Mouse (Mus musculus) erythroid progenitor cell, adult 5-6 weeks (primary cell): Measurements from ENCODE around the gene Ccdc3. TPM values are rescaled to one million over a fixed set of nuclear protein-coding genes. Genes with fewer than 3 reads are reported as not detected.

ENCODE experiments used
- ATAC-seq: replicated peaks from 2 replicates; pipeline ENCODE4 v1.8.0; 2016; ENCODE audit warnings: moderate number of reproducible peaks, mild to moderate bottlenecking, moderate TSS enrichment, inconsistent platforms; ENCODE audit not compliant: poor library complexity, low FRiP score, severe bottlenecking
- total RNA-seq, 2 experiments: library from RNA; stranded (forward) in 1 of 2; stranded (reverse) in 1 of 2; fragments of 150-400 nt in 1 of 2; fragments of 186-747, 209-891 nt in 1 of 2; gene quantifications; 2 replicates each; pipeline versions ENCODE4 v1.2.3 to v1.2.4; 2015 to 2017; ENCODE audit warnings: low replicate concordance in 2 of 2

Gene Ccdc3
- total RNA-seq, 2 experiments from 2014 or later, result not detected

DNA sequence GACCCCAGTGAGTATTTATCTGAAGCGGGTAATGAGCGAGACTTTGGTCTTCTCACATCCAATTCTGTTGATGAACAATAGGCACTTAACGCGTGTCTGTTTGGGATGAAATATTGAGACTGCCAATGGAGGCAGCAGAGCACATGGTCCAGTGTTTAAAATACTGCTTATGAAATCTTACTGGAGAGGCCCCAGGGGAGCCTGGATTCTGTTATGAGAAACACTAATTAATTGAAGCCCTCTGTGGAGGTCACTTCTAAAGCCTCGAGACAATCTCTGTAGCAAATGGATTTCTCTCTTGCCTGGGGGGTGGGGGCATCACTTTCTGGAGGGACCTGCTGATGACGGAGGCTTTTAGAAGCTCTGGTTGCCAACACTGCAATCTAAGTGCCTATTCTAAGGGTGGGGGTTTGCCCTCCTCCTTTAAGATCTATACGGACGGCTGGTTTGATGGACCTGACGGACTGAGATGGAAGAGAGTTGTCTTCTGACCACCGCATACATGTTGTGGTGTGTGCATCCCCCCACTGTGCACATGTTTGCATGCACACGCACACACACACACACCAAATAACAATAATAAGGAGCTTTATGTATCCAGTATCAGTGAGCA is 22.8 kb downstream of the Ccdc3 start:
- ATAC-seq, result no peak

DNA sequence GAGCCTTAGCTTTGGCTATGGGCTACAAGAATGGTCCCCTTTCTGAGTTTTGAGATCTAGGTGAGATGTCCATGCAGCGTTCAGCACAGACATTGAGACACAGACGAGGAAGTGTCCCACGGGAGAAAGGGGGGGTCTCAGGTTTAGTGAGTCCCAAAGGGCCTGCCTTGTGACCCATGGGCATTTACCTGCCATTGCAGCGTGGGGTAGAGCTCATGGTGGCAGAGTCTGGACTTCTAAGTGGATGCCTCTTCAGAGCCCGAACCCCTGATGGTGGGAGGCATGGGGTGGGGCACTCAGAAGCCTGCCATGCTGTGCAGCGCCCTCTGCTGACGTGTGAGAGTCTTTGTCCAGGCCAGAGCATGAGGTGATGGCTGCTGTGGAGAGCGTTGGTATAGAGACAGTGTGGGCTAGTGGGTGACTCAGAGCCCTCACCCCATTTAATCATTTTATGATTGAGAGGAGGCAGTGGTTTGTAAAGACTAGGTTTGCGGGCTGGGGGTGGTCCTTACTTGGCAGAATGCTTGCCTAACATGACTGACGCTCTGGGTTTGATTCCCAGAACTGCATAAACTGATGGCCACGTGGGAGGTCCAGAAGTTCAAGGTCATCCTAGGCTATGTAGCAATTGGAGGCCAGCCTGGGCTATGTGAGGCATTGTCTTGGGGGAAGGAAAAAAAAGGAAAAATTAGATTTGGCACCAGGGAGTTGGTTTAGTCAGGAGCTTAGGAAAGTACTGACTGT is 23.6 kb downstream of the Ccdc3 start:
- ATAC-seq, result no peak

DNA sequence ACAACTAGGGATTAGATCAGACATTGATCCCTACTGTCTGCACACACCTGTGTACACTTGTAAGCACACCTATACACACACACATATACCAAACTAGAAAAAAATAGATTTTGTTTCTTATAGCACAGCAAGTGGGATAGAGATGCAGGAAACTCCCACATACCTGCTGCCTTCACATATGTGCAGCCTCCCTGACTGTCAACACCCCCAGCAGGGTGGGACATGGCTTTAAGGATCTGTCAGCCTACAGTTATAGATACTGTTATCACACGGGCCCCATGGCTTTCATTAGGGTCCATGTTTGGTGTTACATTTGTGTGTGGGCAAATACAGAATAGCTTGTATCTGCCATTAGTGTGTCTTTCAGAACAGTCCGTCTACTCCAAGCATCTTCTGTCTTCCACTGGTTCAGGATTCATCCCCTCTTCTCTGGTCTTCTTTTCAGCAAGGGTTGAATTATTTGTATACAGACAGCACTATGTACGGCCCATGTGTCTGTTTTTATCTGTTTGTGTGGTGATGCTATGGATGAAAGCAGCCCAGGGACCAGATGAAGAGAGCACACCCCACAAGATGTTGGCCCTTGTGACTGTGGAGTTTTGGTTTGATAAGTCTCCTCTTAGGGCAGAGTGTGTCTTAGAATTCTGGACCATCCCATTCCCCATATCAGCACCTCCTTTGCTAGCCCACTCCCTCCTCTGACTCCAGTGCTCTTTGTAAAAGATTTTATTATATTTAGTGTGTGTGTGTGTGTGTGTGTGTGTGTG is 24.5 kb downstream of the Ccdc3 start:
- ATAC-seq, result no peak

DNA sequence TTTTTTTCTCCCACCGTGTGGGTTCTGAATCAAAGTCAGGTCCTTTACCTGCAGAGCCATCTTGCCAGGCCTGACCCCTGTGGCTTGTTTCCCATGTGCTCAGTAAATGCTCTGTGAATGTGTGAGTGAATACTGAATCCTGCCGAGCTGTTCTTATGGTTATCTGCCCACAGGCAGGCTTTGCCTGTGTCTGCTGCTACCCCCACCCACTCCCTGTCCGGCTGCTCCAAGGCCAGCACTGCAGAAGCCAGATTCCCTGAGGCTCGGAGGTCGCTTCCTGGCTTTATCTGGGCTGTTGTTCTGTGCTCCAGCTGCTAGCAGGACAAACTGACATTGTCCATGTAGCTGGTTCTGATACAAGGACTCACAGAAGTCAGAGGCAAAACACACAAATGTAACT is 25.2 kb downstream of the Ccdc3 start:
- ATAC-seq, result no peak

DNA sequence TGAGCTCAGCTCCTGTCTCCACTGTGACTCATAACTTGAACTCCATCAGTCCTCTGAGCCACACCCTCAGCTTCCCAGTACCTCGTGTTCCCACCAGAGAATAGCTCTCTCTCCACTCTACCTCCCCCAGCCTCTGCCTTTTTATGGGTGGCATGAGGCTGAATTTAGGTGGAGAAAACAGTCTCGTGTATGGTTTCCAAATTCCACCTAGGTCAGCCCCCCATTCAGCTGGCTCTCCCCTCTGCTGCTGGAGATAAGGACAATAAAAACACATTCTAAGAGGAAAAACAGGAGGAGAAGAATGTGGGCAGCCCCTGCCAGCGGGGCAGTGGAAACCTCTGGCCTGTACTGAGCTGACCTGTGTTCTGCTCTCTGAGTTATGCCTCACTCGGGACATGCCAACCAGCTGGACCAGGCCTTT is 28.4 kb downstream of the Ccdc3 start:
- ATAC-seq, result no peak

DNA sequence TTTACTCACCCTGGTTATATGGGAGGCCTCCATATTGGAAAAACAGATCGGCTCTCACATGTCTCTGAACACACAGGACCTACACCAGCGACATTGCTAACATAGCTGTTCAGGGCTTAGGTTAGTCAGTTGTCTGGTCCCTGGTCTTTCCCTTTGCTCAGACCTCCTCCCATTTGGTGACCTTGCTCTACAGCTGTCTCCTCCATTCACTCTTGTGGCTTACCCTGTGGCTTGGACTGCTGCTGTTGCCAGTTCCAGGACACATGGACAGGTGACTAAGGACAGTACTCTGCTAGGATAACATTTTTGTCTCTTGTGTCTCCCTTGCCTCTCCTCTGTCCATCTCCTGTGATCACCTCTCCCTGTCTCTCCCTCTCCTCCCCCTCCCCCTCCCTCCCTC is 29.2 kb downstream of the Ccdc3 start:
- ATAC-seq, result no peak

DNA sequence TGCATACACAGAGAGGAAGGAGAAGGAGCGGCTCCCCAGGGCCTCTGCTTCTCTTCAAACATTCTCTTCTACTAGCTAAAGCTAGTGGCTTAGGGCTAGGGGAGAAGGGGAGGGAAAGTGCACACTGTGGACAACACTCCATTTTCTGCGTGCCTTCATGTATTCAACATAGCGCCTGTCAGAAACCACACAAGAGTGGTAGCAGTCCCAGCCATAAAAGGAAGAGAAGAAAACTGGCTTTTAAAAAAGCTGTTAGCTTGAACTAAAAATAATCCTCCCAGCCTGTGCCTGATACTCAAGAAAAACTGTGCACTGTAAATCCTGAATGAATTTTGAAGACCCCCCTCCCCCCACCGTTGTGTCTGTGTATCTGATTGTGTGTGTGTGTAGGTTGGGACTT is 33.2 kb downstream of the Ccdc3 start:
- no peak for ATAC-seq

DNA sequence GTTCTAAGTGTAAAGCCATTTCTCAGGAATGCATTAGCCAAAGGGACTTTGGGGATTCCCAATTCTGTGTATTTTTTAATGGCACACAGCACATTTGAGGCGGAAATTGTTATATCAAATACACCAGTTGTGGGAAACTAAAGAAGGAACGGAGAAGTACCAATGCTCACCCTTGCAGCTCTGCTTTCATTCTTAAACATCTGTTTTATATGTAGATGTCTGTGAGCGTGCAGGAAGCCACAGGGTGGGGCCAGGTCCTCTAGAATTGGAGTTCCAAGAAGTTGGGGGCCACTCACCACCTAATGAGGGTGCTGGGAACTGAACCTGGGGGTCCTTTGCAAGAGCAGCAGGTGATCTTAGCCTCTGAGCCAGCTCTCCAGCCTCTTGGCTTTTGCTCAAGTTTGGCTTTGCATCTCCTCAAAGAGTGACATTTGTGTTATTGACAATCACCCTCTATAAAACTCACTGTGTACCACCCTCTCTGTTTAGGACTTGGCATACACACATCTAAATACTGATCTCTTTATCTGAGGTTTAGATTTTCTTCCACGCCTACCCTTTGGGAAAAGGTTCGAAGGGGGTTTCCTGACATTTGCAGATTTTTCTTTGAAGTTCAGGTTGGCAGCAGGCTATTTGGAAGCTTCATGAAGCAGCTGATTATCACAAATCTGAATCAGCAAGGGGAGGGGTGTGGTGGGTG is 33.9 kb downstream of the Ccdc3 start:
- ATAC-seq, result no peak

DNA sequence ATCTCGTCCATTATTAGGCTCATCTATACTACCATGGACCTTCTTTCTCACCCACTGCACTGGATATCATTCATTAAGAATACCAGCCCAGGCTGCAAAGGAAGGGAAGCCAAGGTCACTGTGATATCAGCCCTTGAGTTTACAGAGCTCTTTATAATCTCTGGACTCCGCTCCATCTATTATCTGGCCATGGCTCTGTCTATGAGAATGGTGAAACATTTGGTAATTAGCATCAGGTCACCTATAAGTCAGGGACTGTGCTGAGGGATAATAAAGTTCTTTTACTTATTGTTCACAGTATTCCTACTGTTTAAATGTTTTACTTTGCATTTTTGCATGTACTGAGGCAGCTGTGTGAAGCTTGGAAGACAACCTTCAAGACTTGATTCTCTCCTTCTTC is 35.2 kb downstream of the Ccdc3 start:
- no peak for ATAC-seq

DNA sequence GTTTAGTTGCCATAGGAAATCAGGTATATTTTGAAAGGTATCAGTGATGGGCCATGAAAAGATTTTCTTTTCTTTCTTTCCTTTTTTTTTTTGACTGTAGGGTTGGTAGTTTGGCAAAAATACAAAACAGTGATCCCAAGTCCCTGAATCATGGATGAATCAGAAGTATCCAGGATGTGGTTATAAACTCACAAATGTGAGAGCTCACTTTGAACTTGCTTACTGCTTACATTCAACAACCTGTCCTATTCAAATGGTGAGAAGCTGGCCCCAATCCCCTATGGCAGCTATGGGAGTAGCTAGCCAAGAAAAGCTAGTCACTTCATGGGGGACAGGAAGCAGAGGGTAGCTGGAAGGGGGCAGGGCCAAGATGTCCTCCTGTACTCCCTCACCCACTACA is 37.1 kb downstream of the Ccdc3 start:
- no peak for ATAC-seq

DNA sequence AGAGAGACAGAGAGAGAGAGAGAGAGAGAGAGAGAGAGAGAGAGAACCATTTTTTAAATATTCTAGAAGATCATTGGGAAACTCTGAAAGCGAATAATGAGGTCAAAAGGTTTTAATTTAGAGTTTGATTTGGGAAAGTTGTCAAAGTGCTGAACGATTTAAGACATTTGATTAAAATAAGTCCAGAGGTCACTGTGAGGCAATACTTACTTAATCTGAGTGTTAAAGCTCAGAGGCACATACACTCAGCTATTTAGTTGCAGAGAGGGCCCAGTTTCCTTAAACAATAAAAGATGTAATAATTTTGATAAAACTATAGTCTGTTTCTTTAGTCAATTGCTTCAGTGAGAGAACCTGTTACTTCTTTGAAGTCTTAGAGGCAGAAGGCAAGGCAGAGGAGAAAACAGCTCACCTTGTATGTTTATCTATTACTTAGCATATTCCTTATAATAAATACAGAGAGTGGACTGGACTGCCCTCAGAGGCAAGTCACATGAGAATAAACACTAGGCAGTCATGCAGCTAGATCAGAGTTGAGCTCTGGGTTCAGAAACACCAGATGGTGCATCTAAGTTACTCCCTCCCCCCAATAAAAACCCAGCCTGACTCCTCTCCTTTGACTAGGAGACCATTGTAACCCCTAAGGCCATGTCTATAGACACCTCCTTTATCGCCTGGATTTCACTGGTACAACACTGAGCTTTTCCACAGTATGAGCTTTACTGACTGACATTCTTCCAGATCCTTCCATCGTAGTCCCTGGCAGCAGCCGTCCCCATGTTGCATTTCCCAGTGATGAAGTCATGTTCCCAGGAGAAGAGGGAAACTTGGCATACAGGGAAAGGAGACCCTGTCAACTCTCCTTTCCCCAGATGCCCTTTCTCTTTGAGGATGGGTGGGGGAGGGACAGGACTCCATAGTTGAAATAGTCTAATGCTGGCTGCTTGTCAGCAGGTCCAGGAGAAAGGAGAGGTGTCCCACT is 44.2 kb downstream of the Ccdc3 start:
- no peak for ATAC-seq

DNA sequence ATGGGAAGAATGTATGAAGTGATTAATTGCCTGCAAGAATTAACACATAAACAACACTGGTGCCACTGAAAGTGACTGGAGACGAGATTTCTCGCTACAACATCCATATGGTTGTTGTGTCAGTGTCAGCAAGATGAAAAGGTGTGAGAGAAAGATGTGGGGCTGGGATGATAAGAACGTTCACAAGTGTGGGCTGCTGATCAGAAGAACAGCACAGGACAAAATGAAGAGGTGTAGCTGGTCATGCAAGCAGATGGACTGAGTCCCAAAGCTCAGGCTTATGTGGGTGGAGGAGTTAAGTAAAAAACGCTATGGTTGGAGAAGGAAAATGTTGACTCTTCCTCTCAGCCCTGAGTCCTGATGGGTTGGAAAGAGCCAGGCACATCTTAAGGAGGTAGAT is 46.6 kb downstream of the Ccdc3 start:
- no peak for ATAC-seq

DNA sequence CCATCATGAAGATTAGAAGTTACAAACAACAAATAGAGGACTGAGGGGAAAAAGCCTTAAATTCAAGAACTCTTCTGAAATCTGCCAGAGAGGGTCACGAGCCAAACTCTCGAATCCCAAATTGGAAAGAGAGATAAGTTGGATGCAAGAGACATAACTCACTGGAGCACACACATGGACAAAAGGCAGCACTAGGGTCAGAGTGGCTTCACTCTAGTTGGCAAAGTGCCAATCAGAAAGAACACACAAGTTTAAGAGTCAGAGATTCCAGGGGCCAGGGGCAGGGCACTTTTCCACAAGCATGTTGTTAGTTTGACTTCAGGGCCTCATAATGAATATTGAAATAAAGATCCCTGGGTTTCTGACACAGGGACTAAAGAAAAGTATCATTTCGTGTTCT is 48.1 kb downstream of the Ccdc3 start:
- no peak for ATAC-seq

DNA sequence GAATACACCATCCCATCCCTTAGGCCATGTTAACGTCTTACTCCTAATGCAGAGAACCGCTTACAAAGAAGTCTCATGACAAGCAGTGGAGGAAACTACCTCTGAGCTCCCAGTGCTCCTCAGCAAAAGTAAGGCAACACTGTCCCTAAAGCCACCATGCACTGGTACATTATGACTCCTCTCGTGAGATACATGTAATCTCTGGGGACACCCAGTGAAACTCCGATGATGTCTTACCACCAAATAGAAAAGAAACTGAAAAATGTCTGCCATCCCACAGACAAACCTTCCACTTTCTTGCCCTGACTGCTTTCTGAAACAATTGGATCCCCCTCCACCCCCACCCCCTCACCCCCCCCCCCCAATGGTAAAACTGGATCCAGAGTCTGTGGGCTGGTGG is 54.6 kb downstream of the Ccdc3 start:
- no peak for ATAC-seq

DNA sequence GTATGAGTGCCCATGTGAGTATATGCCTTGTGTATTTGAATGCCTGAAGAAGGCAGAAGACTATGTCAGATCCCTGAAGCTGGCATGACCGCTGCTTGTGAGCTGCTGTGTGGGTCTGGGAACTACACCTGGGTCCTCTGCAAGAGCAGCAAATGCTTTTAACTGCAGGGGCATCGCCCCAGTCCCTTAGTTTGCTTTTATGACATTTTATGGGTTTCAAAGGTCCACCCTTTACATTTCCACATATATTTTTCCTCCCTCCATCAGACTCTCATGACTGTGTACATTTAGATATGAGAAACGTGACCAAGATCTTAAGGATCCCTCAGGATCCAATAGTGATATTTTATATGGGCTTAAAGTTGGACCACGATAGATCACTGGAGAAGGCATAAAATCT is 55.5 kb downstream of the Ccdc3 start:
- no peak for ATAC-seq

DNA sequence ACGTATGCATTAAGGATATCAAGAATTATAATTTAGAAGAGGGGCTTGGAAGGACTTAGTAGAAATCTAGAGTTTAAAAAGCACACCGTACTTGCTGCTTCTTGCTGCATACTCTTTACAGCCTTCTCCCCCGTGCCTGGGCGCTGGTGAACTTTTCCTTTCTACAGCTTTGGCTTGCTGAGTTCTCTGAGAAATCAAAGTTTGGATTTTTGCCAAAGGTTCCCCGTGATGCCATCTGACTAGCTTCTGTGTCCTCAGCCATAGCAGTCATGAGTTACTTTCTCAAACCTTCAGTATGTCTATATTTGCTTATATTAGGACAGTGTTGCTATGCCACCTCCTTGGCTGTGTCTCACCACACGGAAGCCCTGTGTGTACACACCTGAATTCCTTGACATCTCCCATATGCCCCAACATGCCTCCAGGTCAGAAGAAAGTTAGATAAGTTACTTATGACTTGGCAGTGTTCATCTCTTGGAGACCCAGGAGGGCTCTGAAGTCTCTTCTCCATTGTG is 57.2 kb downstream of the Ccdc3 start:
- no peak for ATAC-seq

DNA sequence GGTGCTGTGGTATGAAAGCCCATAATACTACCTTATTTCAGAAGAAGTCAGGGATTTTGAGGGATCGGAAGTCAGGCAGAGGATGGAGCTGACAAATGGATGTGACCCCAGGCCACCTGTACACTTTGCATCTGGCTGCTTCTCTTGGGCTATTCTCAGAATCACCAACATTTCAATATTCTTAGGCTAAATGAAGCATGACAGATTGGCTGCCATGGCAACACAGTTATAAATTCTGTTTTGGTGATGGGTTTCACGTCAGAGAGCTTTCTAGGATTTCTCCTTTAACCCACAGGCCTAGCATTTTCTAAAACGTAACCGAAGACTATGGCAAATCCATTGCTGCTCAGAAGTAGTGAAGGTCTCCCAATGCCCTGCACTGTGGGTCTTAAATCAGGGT is 59.9 kb downstream of the Ccdc3 start:
- ATAC-seq, result no peak

DNA sequence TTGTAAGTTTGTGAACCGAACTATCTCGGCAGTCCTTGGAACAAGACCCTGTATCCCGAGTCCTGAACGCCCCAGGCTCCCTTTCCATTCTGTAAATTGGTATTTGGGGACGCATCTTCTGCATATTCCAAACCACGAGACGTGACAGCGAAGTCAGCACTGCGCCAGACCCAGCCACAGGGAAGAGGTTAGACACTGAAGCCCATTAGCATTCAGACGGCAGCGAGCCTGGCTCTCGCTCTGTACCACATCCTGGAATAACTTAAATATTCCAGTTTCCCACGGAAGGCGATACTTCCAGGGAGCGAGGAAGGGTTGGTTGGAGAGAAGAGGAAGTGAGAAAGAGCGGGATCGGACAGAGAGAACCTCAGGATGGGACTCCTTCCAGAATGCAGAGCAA is 61.7 kb downstream of the Ccdc3 start:
- no peak for ATAC-seq

DNA sequence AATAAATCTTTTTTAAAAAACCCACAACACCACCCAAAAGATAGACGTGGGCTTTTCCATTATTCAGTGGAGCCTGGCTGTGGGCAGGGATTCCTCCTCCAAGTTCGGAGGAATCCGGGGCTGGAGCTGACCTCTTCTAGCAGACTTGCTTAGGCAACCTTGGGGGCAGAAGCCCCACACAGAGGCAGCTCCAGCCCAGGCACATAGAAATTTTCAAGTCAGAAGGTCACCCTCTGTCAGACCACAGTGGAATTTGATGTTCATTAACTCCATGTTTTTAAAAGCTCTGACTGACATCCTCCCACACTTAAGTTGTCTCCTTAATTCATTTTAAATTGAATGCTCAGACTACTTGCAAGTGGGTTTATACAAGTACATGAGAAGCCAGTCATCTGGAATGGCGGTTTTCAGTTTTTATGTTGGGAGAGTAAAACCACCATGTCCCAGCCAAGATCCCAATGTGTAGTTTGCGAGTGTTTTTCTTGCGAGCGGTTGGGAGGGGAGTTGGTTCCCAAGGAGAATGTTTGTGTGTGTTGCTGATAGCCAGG is 63.3 kb downstream of the Ccdc3 start:
- ATAC-seq, result no peak
